Mouse (Mus musculus) cerebellum, postnatal 14 days (tissue): Measurements from ENCODE around the gene Stmn3.

Experiments used
- DNase-seq, 2 experiments: peaks; one replicate each; pipeline ENCODE4 v3.0.0; 2021; ENCODE audit warnings: mixed read lengths in 2 of 2

The Stmn3 gene

DNA sequence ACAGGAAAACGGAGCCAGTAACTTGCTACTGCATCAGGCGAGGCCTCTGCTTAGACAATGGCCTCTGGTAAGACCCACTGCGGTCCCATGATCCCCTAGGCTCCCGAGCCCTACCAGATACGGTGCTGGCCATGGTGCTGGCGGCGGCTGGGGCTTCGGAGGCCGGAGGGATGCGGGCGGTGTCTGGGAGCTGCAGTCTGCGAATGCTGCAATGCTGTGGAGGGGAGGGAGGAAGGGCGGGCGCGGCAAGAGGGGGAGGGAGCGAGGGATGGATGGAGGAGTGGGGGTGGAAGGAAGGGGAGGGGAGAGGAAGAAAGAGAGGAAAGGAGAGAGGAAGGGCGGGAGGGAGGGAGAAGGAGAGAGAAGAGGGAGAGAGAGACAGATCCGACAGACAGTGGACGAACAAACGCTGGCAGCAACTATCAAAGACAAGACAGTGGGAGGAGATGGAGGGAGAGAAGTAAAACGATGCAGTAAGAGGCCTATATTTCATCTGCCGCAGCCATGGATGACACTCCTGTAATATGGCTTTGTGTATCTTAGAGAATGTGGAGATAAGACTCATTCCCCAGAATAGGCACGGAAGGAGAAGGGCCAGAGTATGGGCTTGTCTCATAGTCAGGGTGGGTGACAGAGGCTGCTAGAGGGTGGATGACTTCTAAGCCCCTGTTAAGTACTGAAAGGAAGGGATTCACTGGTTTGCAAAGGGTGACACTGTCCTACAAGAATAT lies at the start of gene Stmn3:
Stmn3 (minus strand) TSS at position 421 of the 731 bp plus-strand sequence.
- DNase-seq = peak; percentile 90 to 92

DNA sequence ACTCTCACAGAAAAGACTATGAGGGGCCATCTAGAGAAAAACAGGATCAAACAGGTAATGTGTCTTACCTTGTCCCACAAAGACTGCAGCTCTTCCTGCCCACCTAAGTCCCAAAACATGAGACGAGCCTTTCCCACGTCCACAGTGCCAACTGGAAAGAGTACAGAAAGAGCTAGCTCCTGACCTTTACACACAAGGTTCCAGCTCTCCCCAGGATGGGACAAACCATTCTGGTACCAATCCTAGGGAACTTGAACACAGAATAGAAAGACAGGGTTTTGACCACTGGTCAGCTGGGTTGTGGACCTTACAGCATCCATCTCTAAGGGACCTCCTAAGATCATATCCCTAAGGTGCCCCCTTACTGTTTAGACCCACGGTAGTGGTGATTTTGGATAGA lies 49.6 kb upstream of the Stmn3 start:
- DNase-seq = no peak

DNA sequence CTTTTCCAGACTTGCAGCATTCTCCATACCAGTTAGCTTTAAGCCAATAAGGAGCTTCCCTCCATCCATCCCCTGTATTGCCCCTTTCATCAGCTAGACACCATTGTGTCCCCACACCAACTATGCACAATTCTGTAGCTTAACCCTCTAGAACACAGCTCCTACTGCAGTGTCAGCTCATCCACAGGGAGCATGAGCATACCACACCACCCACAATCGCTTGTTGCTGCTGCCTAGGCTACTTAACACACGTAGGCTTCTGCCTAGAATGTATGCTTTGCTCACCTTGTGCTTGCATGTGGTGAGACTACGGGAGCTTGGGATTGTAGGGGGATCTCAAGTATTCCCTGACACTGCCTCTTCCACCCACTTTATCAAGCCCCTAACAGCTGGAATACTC lies 42.5 kb upstream of the Stmn3 start:
- no peak for DNase-seq

DNA sequence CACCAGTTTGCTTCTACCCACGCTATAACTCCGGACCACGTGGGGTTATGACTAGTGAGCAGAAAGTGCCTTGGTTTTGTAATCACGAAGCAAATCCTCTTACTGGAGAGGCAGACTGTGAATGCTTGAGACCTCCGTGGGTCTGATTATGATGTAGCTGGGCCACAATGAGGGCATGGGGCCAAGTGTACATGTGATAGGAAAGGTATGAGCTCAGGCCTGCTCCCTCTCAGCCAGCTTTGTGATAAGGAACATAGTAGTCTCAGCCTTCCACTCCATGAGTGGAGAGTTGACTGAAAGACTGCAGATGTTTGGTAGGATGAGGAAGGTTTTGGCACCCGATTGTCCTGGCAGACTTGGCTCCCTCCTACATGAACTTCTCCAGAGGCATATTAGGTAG lies 28.5 kb upstream of the Stmn3 start:
- DNase-seq = no peak

DNA sequence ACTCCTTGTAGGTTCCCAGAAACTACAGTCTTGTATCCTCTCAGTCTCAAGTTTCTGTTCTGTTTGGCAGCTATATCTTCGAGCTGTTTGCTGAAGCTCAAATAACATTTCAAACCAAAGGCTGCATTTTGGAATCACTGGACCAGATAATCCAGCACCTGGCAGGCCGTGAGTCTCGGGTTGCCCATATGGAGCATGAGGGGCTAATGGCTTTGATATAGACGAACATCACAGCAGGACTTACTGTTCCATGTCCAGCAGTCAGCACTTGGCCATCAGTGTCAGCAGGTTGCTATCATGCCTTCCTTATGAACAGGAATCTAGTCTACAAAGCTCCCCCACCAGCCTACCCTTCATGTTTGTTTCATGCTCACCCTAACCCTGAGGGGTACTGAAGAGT lies 26.1 kb upstream of the Stmn3 start:
- peak; percentile 76 to 78 for DNase-seq

DNA sequence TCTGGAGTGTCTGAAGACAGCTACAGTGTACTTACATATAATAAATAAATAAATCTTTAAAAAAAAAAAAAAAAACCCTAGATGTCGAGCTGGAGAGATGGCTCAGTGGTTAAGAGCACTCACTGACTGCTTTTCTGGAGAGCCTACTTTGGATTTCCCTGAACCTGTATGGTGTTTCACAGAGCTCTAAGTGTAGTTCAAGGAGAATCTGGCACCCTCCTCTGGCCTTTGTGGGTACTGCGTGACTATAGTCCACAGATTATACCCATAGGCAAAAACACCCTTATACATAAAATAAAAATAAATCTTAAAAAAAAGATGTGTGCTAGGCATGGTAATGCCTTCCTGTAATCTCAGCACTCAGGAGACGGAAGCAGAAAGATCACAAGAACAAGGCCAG lies 19.7 kb upstream of the Stmn3 start:
- peak; percentile 81 to 85 for DNase-seq

DNA sequence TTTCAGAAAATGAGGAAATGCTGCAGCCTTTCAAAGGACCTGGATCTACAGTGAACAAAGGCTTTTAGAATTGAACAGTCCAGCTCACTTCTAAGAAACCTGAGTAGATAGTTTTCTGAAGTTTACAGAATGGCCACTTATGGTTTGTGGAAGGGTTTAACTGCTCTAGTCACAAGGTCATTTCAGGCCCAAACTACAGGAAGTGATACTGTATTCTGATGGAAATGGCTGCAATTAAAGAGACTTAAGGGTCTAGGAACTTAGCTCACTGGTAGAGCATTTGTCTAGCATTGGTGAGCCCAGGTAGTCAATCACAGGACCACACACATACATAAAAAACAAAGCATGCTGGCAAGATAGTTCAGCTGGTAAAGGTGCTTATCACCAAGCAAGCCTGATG lies 18.2 kb upstream of the Stmn3 start:
- DNase-seq = no peak

DNA sequence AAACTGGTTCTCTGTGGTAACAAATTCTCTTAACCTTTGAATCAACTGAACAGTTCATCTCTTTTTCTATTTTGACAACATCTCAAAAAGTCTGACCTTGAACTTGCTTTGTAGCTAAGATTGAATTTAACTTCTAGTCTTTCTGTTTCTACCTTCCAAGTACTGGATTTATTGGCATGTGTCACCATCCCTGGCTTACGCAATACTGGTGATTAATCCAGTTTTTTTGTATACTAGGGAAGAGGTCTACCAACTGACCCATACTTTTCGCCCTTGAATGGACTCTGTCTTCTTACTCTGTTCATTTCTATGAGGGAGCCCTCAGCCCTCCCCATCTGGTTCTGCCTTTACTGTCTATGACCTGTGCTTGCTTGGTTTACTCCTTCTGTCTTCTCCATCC lies 11.8 kb upstream of the Stmn3 start:
- no peak for DNase-seq

DNA sequence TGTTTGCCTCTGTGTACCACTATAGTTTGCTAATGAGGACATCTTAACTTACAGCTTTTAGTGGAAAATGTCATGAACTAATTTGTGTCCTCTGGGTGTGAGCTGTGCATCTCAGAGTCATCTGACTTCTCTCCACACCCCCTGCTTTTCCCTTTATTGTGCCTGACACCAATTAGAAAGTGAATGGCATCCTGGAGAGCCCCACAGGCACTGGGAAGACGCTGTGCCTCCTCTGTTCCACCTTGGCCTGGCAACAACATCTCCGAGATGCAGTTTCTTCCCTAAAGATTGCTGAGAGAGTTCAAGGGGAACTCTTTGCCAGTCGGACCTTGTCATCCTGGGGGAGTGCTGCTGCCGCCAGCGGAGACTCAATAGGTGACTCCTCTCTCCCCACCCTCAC lies 7.8 kb upstream of the Stmn3 start:
- DNase-seq = no peak

DNA sequence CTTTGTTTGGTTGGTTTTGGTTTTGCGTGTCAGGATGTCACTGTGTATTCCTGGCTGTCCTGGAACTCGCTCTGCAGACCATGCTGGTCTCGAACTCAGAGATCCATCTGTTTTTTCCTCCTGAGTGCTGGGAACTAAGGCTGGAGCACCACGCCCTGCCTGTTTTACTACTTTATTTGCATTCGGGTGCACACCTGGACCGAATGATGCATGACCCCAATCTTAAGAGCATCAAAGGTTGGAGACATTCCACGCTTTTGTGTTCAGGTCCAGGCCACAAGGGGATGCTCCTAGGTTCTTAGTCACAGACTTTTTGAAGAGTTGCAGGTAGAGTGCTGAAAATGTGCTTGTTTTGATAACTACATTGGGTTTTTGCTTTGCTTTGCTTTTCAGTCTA lies 5.8 kb upstream of the Stmn3 start:
- DNase-seq = no peak

DNA sequence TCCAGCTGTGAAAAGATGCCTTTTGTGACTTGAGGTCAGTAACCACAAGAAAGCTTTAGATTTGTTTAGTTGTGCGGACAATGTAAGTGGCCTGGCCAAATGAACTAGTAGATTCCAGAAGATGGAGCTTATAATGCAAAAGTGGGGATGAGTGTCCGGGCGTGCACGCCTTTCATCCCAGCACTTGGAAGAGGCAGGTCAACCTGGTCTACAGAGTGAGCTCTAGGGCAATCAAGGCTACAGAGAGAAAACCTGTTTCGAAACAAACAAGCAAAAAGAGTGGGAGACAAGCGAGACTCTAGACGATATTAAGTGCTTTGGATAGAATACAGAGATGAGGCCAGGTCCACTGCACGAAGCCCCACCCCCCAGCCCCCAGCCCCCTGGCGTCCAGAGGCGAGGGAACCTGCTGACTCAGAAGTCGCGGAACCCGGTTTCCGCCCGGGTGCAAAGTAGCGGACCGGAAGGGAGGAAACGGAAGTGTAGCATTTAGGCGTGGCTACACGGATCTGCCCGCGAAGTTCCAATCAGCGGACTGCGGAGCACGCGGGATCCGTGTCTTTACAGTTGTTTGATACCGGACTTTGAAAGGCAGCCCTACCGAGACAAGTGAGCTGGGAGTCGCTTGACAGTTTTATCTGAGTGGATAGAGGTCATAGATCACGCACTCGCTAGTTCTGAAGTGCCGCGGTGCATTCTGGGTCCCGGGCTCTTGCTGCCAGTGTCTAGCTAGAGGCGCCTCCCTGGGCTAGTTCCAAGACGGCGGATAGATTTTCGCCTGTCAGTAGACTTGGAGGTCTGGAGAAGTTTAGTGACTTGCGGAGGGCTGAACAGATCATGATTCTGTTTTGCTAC lies 5.2 kb upstream of the Stmn3 start, which contains the start of gene Rtel1:
Rtel1 (plus strand) TSS at position 492 of the 855 bp plus-strand sequence.
- peak; percentile 90 to 91 for DNase-seq

DNA sequence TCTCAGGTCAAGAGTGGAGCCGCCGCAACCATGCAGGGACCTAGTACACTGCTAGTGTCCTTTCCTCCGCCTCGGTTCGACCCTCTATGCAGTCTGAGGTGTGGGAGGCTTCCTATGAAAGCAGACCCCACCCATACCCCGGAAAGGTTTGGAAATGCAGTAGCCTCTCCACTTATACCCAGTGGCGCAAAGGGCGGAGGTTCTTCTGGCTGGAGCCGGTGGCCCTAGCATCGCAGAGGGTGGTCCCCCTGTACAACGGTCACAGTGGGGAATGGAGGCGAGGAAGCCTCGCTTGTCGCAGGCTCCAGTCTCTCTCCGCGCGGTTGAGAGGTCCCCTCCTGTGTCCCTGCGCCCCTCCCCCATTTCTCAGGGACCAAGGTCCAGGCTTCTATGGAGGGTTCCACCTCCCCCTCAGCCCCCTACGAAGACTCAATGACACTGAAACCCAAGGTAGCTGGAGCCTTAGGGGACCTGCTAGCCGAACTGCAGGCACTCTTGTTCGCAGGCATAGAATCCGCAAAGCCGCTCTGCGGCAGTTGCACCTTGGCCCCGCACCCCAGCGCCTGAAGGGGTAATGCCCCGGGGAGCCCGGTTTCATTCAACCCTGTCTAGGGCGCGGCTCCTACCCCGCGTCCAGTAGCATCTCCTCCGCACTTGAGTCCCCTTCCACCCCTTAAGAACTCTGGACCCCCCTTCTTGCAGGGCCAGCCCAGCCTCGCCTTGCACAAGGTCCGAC lies 788 bp downstream of the Stmn3 start:
- peak; percentile 71 to 76 for DNase-seq

DNA sequence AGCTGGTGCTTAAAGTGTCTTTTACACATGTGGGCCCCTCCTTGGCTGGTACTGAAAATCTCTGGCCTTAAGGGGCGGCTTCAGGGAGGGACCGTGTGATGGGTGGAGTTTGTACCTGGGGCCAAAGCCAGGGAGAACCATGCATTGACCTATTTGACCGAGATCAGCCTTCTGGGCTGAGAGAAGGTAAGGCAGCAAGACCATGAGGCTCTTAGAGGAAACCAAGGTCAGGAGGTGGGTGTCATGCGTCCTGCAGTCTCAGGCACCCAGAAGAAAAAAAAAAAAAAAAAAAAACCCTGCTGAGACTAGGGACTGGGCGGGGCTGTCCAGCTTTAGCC lies 1.3 kb downstream of the Stmn3 start:
- DNase-seq = peak in 1 of 2 experiments; percentile 15

DNA sequence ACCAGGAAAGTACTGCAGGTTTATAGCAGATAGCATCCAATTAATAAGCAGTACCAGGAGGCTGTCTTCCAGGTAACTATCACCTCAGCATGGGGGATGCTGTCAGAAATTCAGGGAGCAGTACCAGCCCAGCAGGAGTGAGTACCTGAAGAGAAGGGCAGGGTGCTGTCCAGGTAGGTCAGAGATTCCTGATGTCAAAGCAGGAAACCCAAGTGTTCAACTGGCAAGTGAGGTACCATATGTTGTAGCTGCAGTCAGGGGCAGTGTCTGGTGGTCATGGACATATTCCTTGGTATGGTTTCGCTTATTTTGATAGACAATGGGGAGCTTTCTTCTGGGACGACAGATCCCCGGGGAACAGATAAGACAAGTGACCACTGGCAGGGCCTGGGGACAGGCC lies 1.9 kb downstream of the Stmn3 start:
- DNase-seq = no peak

DNA sequence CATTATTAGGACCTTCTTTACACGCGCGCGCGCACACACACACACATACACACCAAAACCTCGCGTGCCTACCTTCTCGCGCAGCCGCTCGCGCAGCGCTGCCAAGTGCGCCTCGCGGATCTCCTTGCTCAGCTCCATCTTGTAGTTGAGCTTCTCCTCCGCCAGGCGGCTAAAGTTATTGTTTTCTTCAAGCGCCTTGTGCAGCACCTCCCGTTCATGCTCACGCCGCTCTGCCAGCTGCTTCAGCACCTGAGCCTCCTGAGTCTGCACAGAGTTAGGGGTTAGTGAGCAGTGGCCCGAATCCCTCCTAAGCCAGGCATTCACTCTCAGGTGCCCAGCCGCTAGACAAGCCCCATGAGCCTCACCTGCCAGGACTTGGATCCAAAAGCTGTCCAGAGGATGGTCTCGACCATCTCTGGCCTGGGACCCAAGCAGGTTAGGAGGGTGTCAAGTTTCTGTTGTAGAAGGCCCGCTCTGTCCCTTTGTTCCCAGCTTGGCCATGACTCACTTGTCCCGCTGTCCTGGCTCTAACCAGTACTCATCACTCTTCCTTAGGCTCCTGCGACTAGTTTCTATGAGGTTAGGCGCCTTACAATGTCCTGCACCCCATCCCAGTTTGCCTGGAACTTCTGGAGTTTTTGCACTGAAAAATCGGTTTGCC lies 7.0 kb downstream of the Stmn3 start:
- peak; percentile 67 to 80 for DNase-seq

DNA sequence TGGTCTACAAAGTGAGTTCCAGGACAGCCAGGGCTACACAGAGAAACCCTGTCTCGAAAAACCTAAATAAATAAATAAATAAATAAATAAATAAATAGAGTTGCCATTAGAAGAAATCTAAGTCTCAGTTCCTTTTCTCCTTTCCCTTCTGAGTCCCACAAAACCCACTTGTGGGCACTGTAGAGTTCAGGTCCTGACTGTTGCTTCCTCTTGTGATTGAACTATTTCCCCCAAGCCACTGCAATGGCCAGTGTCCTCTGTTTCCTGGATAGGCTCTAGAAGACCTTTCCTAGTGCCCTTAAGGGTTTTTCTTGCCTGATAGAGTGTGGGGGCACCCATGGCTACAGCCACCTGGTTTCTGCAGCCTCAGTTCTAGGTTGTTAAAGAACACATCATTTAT lies 9.4 kb downstream of the Stmn3 start:
- DNase-seq = no peak

DNA sequence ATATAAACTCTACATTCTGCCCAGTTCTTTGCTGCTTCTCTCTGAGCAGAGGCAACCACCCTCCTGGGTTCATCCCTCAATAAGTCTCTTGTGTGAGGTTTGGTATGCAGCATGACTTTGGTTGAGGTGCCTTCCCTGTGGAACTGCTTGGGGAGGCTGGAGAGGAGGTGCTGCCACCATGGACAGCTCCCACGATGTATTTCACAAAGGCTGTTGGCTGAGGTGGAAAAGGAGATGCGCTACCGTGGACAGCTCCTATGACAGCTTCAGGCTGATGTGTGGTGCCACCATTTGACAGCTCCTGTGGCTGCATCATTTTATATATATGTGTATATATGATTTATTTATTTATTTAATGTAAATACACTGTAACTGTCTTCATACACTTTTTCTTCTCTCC lies 12.3 kb downstream of the Stmn3 start:
- DNase-seq = no peak

DNA sequence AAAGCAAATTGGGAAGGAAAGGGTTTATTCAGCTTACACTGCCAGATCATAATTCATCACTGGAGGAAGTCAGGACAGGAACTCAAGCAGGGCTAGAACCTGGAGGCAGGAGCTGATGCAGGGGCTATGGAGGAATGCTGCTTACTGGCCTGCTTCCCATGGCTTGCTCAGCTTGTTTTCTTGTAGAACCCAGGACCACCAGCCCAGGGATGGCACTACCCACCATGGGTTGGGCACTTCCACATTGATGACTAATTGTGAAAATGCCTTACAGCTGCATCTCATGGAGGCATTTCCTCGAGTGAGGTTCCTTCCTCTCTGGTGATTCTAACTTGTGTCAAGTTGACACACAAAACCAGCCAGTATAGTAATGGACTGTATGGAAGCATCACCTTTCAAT lies 23.4 kb downstream of the Stmn3 start:
- DNase-seq = no peak

DNA sequence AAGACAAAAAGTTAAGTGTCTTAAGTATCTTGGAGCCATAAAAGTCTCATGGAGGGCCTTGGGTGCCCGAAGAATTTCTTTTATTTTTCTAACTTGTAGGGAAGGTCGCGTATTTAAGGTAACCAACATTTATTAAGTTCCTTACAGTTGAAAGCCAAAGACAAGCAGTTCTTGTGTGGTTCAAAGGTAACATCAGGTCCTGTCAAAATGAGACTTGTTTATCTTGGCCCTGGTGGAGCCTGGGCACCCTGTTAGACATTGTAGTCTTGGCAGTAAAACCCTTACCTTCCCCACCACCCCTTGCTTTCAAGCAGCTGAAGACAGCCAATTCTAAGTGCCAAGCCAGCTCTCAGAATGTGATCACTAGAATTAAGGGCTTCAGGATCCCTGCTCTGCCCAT lies 25.6 kb downstream of the Stmn3 start:
- no peak for DNase-seq

DNA sequence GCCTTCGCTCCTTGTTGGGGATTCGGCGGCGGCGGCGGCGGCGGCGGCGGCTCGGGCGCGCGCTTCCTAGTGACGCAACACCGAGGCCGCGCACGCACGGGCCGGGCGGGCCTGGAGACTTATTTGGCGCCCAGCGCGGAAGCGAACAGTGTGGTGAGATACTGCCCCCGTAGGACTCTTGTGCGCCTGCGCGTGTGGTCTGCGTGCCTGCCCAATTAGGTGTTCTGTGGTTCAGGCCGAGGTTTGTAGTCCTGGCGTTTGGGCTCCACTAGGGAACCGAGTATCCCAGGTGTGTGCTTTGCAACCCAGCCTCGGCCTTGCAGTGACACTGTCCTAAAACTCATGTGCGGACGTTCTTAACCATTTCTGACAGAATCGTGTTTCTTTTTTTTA lies 26.3 kb downstream of the Stmn3 start, which contains the start of gene Gmeb2:
Gmeb2 (minus strand) TSS at position 78 of the 393 bp plus-strand sequence.
- DNase-seq = peak; percentile 94 to 95

DNA sequence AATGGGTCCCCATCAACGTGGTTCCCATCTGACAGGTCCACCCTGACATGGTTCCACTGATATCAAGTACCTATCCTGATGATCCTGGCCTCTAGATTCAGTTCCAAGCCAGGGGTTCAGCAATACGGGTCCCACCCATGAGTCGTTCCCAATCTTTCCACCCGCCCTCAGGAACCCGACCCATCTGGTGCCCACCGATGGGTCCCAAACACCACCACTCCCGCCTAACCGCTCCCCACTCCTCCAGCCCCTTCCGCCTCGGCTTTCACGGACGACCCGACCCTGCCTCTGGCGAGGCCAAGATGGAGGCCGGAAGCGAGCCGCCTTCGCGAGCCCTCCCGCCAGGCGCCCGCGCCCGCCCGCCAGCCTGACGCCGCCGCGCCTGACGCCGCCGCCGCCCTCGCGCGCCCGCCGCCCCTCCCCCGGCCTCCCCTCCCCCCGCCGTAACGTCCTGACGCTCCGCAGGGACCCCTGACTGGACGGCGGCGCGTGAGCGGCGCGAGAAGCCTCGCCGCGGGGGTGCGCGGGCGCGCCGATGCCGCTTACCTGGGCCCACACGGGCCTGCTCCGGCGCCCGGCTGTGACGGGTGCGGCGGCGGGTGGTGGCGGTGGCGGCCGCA lies 26.9 kb downstream of the Stmn3 start:
- peak; percentile 91 to 92 for DNase-seq

DNA sequence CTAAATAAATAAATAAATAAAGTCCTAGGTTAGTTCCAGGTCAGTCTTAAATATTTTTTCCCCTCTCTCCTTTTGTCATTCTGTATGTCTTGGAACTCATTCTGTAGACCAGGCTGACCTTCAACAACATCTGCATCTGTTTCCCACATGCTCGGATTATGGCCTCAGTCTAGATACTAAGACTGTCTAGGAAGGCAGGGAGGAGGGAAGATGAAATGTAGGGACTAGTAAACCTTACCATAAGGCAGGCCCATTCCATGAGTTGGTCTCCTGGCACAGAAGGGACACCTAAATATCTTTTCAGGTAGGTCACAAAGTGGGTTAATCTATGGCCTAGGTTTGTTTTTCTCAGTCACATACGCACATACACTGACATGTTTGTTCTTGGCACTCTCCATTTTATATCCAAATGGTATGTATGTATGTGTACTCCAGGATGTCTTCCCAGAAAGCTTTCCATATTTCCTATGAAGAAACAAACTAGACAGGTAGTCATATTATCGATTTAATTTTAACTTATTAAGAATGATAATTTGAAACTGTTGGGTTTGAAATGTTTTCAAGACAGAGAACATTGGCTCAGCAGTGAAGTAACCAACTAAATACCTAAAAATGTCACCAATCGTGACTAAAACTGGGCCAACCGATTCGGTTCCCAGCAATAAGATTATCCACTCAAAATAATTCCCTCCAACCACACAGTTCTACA lies 27.5 kb downstream of the Stmn3 start:
- no peak for DNase-seq
